Mouse (Mus musculus) fibroblast of lung, adult 2 months (primary cell): Measurements from ENCODE around the gene Adssl1.

ENCODE experiments used
- DNase-seq: peaks from one replicate; pipeline ENCODE4 v3.0.0-alpha.2; 2011; ENCODE audit warnings: low read depth

Gene Adssl1

GRCm38 (mm10) chr12:112654076-112654475, 34.2 kb downstream of the Adssl1 start:
- DNase-seq, result no peak

GRCm38 (mm10) chr12:112658619-112659018, 38.8 kb downstream of the Adssl1 start:
- no peak for DNase-seq

- no peak for DNase-seq
These were observed 39.3 kb downstream of the Adssl1 start for GRCm38 (mm10) chr12:112659109-112659508.

GRCm38 (mm10) chr12:112660576-112661326, 40.9 kb downstream of the Adssl1 start:
- no peak for DNase-seq

- DNase-seq, result no peak
These were observed 41.4 kb downstream of the Adssl1 start for GRCm38 (mm10) chr12:112661327-112661605.

GRCm38 (mm10) chr12:112661851-112662250, 42.0 kb downstream of the Adssl1 start:
- DNase-seq, result no peak

- DNase-seq, result no peak
These were observed 43.5 kb downstream of the Adssl1 start for GRCm38 (mm10) chr12:112663303-112663702.

GRCm38 (mm10) chr12:112663716-112664115, 43.9 kb downstream of the Adssl1 start:
- DNase-seq, result no peak

GRCm38 (mm10) chr12:112664124-112664523, 44.3 kb downstream of the Adssl1 start:
- DNase-seq, result no peak

- DNase-seq, result no peak
These were observed 44.8 kb downstream of the Adssl1 start for GRCm38 (mm10) chr12:112664656-112665055.

GRCm38 (mm10) chr12:112665445-112665844, 45.6 kb downstream of the Adssl1 start:
- DNase-seq, result no peak

GRCm38 (mm10) chr12:112665881-112666544, 46.2 kb downstream of the Adssl1 start:
- DNase-seq, result no peak

GRCm38 (mm10) chr12:112667619-112668297, 47.9 kb downstream of the Adssl1 start:
- DNase-seq, result no peak

GRCm38 (mm10) chr12:112670718-112671393, 51.0 kb downstream of the Adssl1 start:
- no peak for DNase-seq

GRCm38 (mm10) chr12:112671891-112672290, 52.0 kb downstream of the Adssl1 start:
- no peak for DNase-seq

- no peak for DNase-seq
These were observed 53.1 kb downstream of the Adssl1 start for GRCm38 (mm10) chr12:112672744-112673575.

GRCm38 (mm10) chr12:112673576-112674091, 53.8 kb downstream of the Adssl1 start:
- no peak for DNase-seq

GRCm38 (mm10) chr12:112674132-112675011, 54.5 kb downstream of the Adssl1 start, which contains the start of gene Akt1:
Gene Akt1 (minus strand): TSS chr12:112674884.
- DNase-seq, result no peak

GRCm38 (mm10) chr12:112675245-112676035, 55.6 kb downstream of the Adssl1 start:
- DNase-seq, result no peak

- no peak for DNase-seq
These were observed 57.2 kb downstream of the Adssl1 start for GRCm38 (mm10) chr12:112677076-112677475.
